Mouse (Mus musculus): ENCODE data around the gene Inppl1. TPM values are rescaled to one million over a fixed set of nuclear protein-coding genes. Genes with fewer than 3 reads are reported as not detected.

The Inppl1 gene
- polyA plus RNA-seq (2012; rRNA removed): 16.0 and 17.4 TPM in 2 replicates

DNA sequence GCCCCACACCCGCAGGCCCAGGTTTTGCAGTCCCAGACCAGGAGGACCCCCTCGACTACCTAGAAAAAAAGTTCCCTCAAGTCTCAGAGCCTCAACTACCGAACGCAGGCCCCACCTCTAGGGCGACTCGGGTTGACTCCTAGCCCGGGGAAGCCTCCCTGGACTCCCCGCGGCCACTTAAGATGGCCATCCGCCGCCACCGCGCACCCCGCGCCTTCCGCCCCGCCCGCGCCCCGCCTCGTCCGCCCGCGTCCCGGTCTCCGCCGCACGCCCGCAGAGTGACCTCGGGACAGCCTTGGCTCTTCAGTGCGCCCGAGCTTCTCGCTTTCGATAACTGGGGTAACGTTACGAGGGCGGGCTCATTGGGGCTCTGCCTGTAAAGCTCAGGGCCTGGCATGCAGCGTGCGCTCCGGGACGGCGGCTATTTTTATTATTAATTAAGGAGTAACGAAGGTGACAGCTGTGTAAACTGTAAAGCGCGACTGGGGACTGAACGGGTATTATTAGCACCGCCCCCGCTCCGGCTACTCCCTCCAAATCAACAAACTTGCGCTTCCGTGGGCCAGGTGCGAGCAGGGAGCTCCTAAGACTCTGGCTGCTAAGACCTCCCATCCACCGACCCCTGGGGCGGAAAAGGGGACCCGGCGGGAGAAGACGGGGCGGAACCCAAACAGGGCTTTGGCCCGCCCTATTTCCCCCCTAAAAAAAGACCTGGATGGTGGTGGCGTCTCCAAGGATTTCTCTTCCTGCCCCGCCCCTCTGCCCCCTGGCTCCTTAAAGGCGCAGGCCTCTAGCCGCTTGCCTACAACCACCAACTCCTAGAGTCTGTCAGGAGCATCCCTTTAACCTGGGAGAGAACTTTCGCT, at the start of gene Inppl1:
Gene Inppl1, minus strand, starts transcription at position 624 of the 866 bp plus-strand sequence.

DNA sequence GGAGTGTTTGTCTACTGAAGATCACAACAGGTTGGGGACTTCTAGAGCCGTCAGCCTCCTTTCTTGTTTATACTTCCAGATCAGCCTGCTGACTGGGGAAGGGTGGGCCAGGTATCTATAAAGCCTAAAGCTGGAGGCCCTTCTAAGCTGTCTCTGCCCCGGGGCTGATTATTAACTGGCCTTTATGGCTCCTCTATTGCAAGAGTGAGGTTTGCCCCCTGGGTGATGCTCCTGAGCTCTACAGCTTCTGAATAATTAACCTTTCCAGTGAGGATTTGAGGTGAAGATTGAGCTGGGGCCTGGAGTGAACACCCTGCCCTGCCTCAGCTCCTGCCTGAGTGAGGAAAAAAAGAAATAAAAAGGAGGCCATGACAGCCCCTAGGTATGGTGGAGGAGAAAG, 32.6 kb upstream of the Inppl1 start, which contains the start of gene Folr1:
Gene Folr1, minus strand, starts transcription at position 160 of the 400 bp plus-strand sequence.

DNA sequence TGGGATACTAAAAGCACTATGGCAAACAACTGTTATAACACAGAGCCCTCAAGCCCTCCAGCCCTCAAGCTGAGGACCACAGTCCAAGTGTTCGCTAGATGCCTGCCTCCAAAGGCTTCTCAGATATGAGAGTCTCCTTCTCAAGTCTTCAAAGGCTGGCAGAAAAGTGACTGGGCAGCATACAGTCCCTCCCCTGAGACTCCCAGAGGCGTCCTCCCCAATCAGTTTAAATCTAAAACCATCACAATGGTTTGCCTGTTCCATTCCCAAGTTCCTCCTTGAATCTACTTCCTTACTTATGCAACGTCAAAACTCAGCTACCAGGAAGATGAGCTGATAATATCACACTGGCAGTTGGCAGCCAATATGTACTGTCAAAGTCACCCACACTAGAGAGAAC, 25.4 kb upstream of the Inppl1 start, which contains the start of gene Anapc15:
Gene Anapc15, plus strand, starts transcription at position 301 of the 400 bp plus-strand sequence.

DNA sequence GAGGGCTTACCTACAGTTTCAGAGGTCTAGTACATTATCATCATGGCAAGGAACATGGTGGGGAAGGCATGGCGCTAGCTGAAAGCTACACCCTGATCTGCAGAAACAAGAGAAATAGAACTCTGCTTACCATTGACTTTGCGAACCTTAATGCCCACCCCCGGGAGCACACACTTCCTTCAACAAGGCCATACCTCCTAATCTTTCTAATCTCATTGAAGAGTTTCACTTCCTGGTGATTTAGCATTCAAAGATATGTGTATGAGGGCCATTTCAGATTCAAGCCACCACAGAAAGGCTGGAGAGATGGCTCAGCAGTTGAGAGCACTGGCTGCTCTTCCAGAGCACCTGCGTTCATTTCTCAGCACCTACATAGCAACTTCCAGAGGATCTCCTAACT, 19.1 kb upstream of the Inppl1 start, which contains the start of gene Folr2:
Gene Folr2, minus strand, starts transcription at position 101 of the 400 bp plus-strand sequence.

DNA sequence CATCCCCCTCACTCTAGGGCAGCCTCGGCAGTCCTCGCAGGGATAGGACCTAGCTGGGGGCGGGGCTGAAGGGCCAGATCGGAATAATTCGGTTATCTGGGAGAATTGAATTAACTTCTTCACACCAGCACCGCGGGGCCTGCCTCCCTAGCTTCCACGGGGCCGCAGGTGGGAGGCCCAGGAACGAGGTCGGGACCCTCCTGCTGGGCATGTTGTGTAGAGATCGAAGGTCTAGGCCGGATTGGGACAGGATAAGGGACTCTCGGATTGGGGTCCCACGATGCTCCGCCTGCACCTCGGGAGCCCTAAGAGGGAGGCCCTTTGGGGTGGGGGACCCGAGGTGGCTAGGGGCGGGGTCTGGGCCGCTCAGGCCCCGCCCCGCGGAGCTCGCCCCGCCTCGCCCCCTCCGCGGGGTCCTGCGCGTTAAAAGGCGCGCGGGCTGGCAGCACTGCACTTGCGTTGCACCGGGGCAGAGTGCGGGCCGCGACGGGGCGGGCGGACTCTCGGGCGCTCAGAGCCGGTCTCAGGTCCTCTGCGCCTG, 20.1 kb downstream of the Inppl1 start, which contains the start of gene Phox2a:
Gene Phox2a, plus strand, starts transcription at position 453 of the 541 bp plus-strand sequence.

Other genes starting within 250 kb of the Inppl1 start
- gene Clpb, start 174.6 kb downstream of the Inppl1 start, polyA plus RNA-seq (2012; rRNA removed): 24.4 and 27.1 TPM in 2 replicates
- gene Phox2a, start 19.9 kb downstream of the Inppl1 start, polyA plus RNA-seq (2012; rRNA removed): 0.19 and 0.47 TPM in 2 replicates
- gene Folr2, start 19.0 kb upstream of the Inppl1 start, polyA plus RNA-seq (2012; rRNA removed): 2.7 and 3.4 TPM in 2 replicates
- gene Anapc15, start 25.5 kb upstream of the Inppl1 start, polyA plus RNA-seq (2012; rRNA removed): 85.9 and 93.3 TPM in 2 replicates
- gene Folr1, start 32.6 kb upstream of the Inppl1 start, polyA plus RNA-seq (2012; rRNA removed): 6.3 and 19.2 TPM in 2 replicates
- 165 and 168 TPM in 2 replicates for gene Lamtor1, start 67.7 kb upstream of the Inppl1 start, polyA plus RNA-seq (2012; rRNA removed)
- 0.34 and 0.36 TPM in 2 replicates for gene Tomt, start 68.1 kb upstream of the Inppl1 start, polyA plus RNA-seq (2012; rRNA removed)
- gene Lrrc51, start 95.7 kb upstream of the Inppl1 start, polyA plus RNA-seq (2012; rRNA removed): 8.7 and 11.0 TPM in 2 replicates
- gene Numa1, start 95.9 kb upstream of the Inppl1 start, polyA plus RNA-seq (2012; rRNA removed): 53.4 and 61.3 TPM in 2 replicates
- gene Il18bp, start 180.5 kb upstream of the Inppl1 start, polyA plus RNA-seq (2012; rRNA removed): 17.2 and 19.3 TPM in 2 replicates
- 85.9 and 92.3 TPM in 2 replicates for gene Rnf121, start 227.2 kb upstream of the Inppl1 start, polyA plus RNA-seq (2012; rRNA removed)
- 51.7 and 54.6 TPM in 2 replicates for gene Xndc1, start 227.3 kb upstream of the Inppl1 start, polyA plus RNA-seq (2012; rRNA removed)
- 4.0 and 4.4 TPM in 2 replicates for gene Xntrpc, start 227.5 kb upstream of the Inppl1 start, polyA plus RNA-seq (2012; rRNA removed)
- gene Trpc2, start 244.9 kb upstream of the Inppl1 start, polyA plus RNA-seq (2012; rRNA removed): 3.0 and 3.1 TPM in 2 replicates

Data from central nervous system, embryonic 18 days (tissue).